Mouse (Mus musculus) heart, adult 2 months (tissue): ENCODE results near the gene Gapdhs. TPM values are rescaled to one million over a fixed set of nuclear protein-coding genes. Genes with fewer than 3 reads are reported as not detected.
"Not testable (repeated sequence)": the region's sequence is repeated elsewhere in the genome, so short reads cannot be mapped to it uniquely, and the experiment has no call there.

Source experiments
- DNase-seq, 2 experiments: peaks; one replicate each; pipeline ENCODE4 v3.0.0; 2021
- H3K27ac ChIP-seq: fragments of 200-600 bp; 2 replicates; pipeline ENCODE4 v1.8.1; 2022
- H3K27me3 ChIP-seq: fragments of 200-500 bp; 2 replicates; pipeline ENCODE4 v1.6.1; 2012; ENCODE audit warnings: mild to moderate bottlenecking, low read length, inconsistent platforms, mixed read lengths; ENCODE audit not compliant: control insufficient read depth, insufficient read depth
- H3K36me3 ChIP-seq: fragments of 200-500 bp; 2 replicates; pipeline ENCODE4 v1.6.1; 2012; ENCODE audit warnings: low read length, inconsistent platforms; ENCODE audit not compliant: control insufficient read depth, insufficient read depth
- H3K4me1 ChIP-seq: fragments of 200-500 bp; 2 replicates; pipeline ENCODE4 v1.6.1; 2011; ENCODE audit warnings: low read length; ENCODE audit not compliant: control insufficient read depth, insufficient read depth
- H3K4me3 ChIP-seq: fragments of 200-600 bp; 2 replicates; pipeline ENCODE4 v1.8.1; 2022
- H3K79me2 ChIP-seq: fragments of 200-500 bp; replicated peaks from 2 replicates; pipeline ENCODE4 v1.6.1; 2012; ENCODE audit warnings: mild to moderate bottlenecking, inconsistent platforms, low read length, moderate library complexity, mixed read lengths; ENCODE audit not compliant: control insufficient read depth, insufficient read depth
- H3K9ac ChIP-seq: fragments of 200-500 bp; 2 replicates; pipeline ENCODE4 v1.6.1; 2012; ENCODE audit warnings: low read depth, mild to moderate bottlenecking, control low read depth, inconsistent platforms, low read length, mixed read lengths
- CTCF ChIP-seq: fragments of 200-600 bp; IDR thresholded peaks from 2 replicates; pipeline ENCODE4 v1.8.1; 2022; ENCODE audit warnings: antibody characterized with exemption, mild to moderate bottlenecking, moderate library complexity
- EP300 ChIP-seq: fragments of 200-500 bp; IDR thresholded peaks from 2 replicates; pipeline ENCODE4 v1.6.1; 2011; ENCODE audit warnings: low read depth, low read length, control low read depth; ENCODE audit not compliant: insufficient read depth
- POLR2A ChIP-seq: fragments of 200-500 bp; IDR thresholded peaks from 2 replicates; pipeline ENCODE4 v1.6.1; 2011; ENCODE audit warnings: mild to moderate bottlenecking, low read depth, low read length, control low read depth; ENCODE audit not compliant: insufficient read depth
- WGBS: fragments of 180-500 bp; shearing (Covaris S2); methylation state at CpG from one replicate; pipeline ENCODE4 v1.1.7; 2018; 5-methylcytosine and 5-hydroxymethylcytosine counted together
- intact Hi-C: fragments of 180-260 bp; cut with DNase I; formaldehyde crosslinking; loops from one replicate; pipeline ENCODE4 v1.15.1; 2025
- polyA plus RNA-seq: library from polyadenylated mRNA; depleted of rRNA; stranded (reverse); fragments of >200 nt; gene quantifications from 2 replicates; pipeline ENCODE4 v1.2.3, GENCODE M21; 2012
- total RNA-seq, 2 experiments: library from RNA; stranded (reverse); gene quantifications; 2 replicates each; pipeline ENCODE4 v1.2.3; 2021

Gapdhs gene
- total and polyA plus RNA-seq, 3 experiments, result 1.7 TPM; not detected in 2

- Histone ChIP-seq H3K4me3 (no peak within 1 kb of the TSS), H3K36me3 (no peaks in the 10 kb centered on the region), H3K79me2 (no peaks in the 10 kb centered on the region), H3K27me3 (no peaks in the 10 kb centered on the region), H3K9ac (no peak within 1 kb of the TSS), H3K4me1 (no peaks in the 10 kb centered on the region), H3K27ac (no peak within 1 kb of the TSS)
- TF ChIP-seq POLR2A (no peak), CTCF (no peak), EP300 (no peak)
- 39% methylated on average over 5 of the region's 5 CpGs for WGBS
- no peak for DNase-seq
- intact Hi-C loops, result no loop called here
Observed at GRCm38 (mm10) chr7:30751086-30751669, 7.7 kb upstream of the Gapdhs start, which contains the start of gene Sbsn. TSS of gene Sbsn (plus strand) at chr7:30751471.

- H3K4me3 ChIP-seq, result no peak overlapping the region
- H3K4me1 ChIP-seq, result no peaks in the 10 kb centered on the region
- no peaks in the 10 kb centered on the region for H3K36me3 ChIP-seq
- no peak for DNase-seq
- H3K79me2 ChIP-seq, result no peaks in the 10 kb centered on the region
- H3K27me3 ChIP-seq, result no peaks in the 10 kb centered on the region
- TF ChIP-seq EP300 (no peak), CTCF (no peak), POLR2A (no peak)
- H3K9ac ChIP-seq, result no peak overlapping the region
- intact Hi-C loops, result no loop called here
- 75% methylated on average over 13 of the region's 13 CpGs for WGBS
- no peak overlapping the region for H3K27ac ChIP-seq
Observed at GRCm38 (mm10) chr7:30749824-30750606, 6.5 kb upstream of the Gapdhs start.

- no peak overlapping the region for H3K4me3 ChIP-seq
- no peaks in the 10 kb centered on the region for H3K36me3 ChIP-seq
- TF ChIP-seq EP300 (no peak), CTCF (no peak), POLR2A (no peak)
- intact Hi-C loops, result no loop called here
- no peaks in the 10 kb centered on the region for H3K4me1 ChIP-seq
- no peaks in the 10 kb centered on the region for H3K27me3 ChIP-seq
- H3K27ac ChIP-seq, result no peak overlapping the region
- H3K79me2 ChIP-seq, result no peaks in the 10 kb centered on the region
- no peak overlapping the region for H3K9ac ChIP-seq
- no peak for DNase-seq
- WGBS, result 84% methylated on average over 7 of the region's 7 CpGs
Observed at GRCm38 (mm10) chr7:30747525-30748204, 4.2 kb upstream of the Gapdhs start.

GRCm38 (mm10) chr7:30744022-30744598, 629 bp upstream of the Gapdhs start:
- Histone ChIP-seq H3K4me1 (no peaks in the 10 kb centered on the region), H3K9ac (no peak overlapping the region), H3K27me3 (no peaks in the 10 kb centered on the region), H3K27ac (no peak overlapping the region), H3K4me3 (no peak overlapping the region), H3K36me3 (no peaks in the 10 kb centered on the region), H3K79me2 (no peaks in the 10 kb centered on the region)
- WGBS, result 25% methylated on average over 4 of the region's 4 CpGs
- intact Hi-C loops, result no loop called here
- TF ChIP-seq CTCF, result no peak
- TF ChIP-seq EP300, result no peak
- no peak for TF ChIP-seq POLR2A
- peak; percentile 31 to 36 for DNase-seq

GRCm38 (mm10) chr7:30742570-30742969, 911 bp downstream of the Gapdhs start:
- H3K4me1 ChIP-seq, H3K27me3 ChIP-seq, H3K9ac ChIP-seq, H3K79me2 ChIP-seq, H3K36me3 ChIP-seq, H3K4me3 ChIP-seq, intact Hi-C loops, H3K27ac ChIP-seq, DNase-seq: not testable (repeated sequence)
- WGBS, result 70% methylated on average over 2 of the region's 2 CpGs

GRCm38 (mm10) chr7:30736211-30736610, 7.3 kb downstream of the Gapdhs start:
- TF ChIP-seq EP300 (no peak), CTCF (no peak), POLR2A (no peak)
- Histone ChIP-seq H3K36me3 (no peaks in the 10 kb centered on the region), H3K9ac (no peak overlapping the region), H3K4me3 (no peak overlapping the region), H3K27me3 (no peaks in the 10 kb centered on the region), H3K79me2 (no peaks in the 10 kb centered on the region), H3K4me1 (no peaks in the 10 kb centered on the region), H3K27ac (no peak overlapping the region)
- intact Hi-C loops, result no loop called here
- 85% methylated on average over 3 of the region's 3 CpGs for WGBS
- DNase-seq, result no peak

GRCm38 (mm10) chr7:30730064-30730722, 13.3 kb downstream of the Gapdhs start:
- H3K4me1 ChIP-seq, H3K79me2 ChIP-seq, DNase-seq, H3K36me3 ChIP-seq, intact Hi-C loops, H3K27me3 ChIP-seq: not testable (repeated sequence)
- peak overlapping the region; percentile 28; the same call in 1 of the 2 replicates for H3K4me3 ChIP-seq
- peak overlapping the region; percentile 15; the same call in 1 of the 2 replicates for H3K27ac ChIP-seq
- 19% methylated on average over 17 of the region's 22 CpGs for WGBS
- peak overlapping the region; percentile 67 for H3K9ac ChIP-seq
